Mouse (Mus musculus): Measurements from ENCODE around the gene Fam136a.

DNA sequence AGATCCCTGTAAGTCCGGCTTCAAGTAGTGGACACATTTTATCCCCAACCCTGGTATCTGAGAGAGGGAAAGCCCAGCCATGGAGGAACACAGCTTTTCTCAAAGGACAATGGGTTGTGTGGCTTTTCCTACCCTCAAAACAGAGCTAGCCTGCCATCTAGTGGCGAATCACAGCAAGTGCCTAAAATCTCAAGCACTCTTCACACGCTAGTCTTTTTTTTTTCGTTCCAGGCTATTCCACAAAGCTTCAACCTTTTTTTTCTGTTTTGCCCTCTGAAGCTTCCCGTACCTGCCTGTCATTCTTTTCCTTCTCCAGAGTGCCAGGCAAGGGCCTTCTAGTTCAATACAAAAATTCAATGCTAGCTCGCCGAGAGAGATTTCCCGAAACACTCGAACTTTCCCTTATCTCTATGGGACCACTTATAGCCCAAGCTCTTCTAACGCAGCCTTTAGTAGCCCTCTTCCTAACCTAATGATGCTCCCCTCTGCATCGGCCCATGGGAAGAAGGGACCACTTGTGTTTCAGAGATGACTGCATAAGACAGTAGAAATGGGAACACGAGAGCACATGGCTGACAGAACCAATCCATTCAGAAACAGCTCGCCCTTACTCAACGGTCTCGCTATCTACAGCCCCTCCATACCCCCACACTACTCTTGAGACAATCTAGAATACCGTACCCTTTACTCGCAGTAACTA, 854 bp upstream of the Fam136a start:
- TF ChIP-seq CTCF (IDR thresholded peaks at IDR 0.05; ENCODE audit: control insufficient read depth, insufficient read depth, insufficient read length) (peak; percentile 52), MYOD1 (IDR thresholded peaks at IDR 0.05; ENCODE audit: control insufficient read depth, insufficient read length, low read depth) (no peak), MAX (IDR thresholded peaks at IDR 0.05) (no peak)
